Mouse (Mus musculus): ENCODE measurements around the gene Glo1.

DNA sequence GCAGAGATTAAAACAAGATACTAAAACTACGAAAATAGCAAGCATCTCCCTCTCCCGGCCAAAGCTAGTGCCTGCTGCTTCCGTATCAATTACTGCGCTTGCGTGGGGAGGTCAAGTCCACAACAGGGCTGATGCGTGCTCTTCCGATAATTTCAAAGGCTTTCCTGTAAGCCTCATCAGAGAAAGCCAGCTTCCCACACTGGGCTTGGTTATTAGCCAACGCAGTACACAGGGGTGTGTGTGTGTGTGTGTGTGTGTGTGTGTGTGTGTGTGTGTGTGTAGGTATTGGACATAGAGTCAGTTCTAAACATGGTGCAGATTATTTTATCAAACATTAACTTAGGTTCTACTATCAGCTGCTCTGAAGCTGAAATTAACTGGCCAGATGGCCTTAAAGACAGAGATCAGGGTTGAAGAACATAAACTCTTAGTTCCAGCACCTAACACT, 20.0 kb downstream of the Glo1 start:
- TF ChIP-seq EP300 (optimal IDR thresholded peaks at IDR 0.05) (no peak), CTCF (IDR thresholded peaks at IDR 0.05; ENCODE audit: low read depth) (peak; percentile 42; the same call in 1 of the 2 replicates)
